ENCODE assay signal across 8 mouse cellular contexts in genomic region chr11:87426450-87427250, GRCm38 (mm10). TPM values are rescaled to one million over a fixed set of nuclear protein-coding genes. Genes with fewer than 3 reads are reported as not detected.
DNase-seq lines count a peak whose midpoint lies in the region; ATAC-seq and TF ChIP-seq lines count a peak whose summit lies in the region.
"Not testable (repeated sequence)": the region's sequence is repeated elsewhere in the genome, so short reads cannot be mapped to it uniquely, and the experiment has no call there.

No protein-coding gene starts in this region.

- not testable (repeated sequence) for H3K4me1 ChIP-seq in hindbrain, postnatal 0 days (ENCODE audit: insufficient read depth, low read length)

- H3K27ac ChIP-seq in gastrocnemius, adult 2 months = peak overlapping the region; percentile 92
- peak overlapping the region; percentile 67 for H3K27ac ChIP-seq in hindbrain, postnatal 0 days

- not testable (repeated sequence) for H3K36me3 ChIP-seq in hindbrain, postnatal 0 days (ENCODE audit: insufficient read depth, low read length)

- peak; percentile 92 for DNase-seq in ZHBTc4 (ENCODE audit: low read depth, low spot score)
- DNase-seq in gastrocnemius, adult 2 months = peak; percentile 85
- DNase-seq in hindbrain, postnatal 0 days (ENCODE audit: low spot score) = peak; percentile 94
- DNase-seq in left cerebral cortex, adult 18-20 months (ENCODE audit: low spot score in 2 of 2) = peak; percentile 67 to 71
- peak; percentile 85 to 89 for DNase-seq in lung, postnatal 4 days
- peak; percentile 98 for DNase-seq in retina, postnatal 1 day
- DNase-seq in thymus, postnatal 4 days = peak; percentile 89

- intact Hi-C loops in gastrocnemius, adult 2 months (cut with DNase I) = loop anchor here (2.0 to 10.0 kb wide), 4 partner anchors 16 to 618 kb away; partner anchors contain the start of gene Srsf1

- not testable (repeated sequence) for TF ChIP-seq CTCF in gastrocnemius, adult 2 months (IDR thresholded peaks at IDR 0.05); hindbrain, postnatal 0 days (IDR thresholded peaks at IDR 0.05; ENCODE audit: low read depth)

- not testable (repeated sequence) for H3K9me3 ChIP-seq in hindbrain, postnatal 0 days (ENCODE audit: low read length)

- peak overlapping the region; percentile 67 for H3K4me3 ChIP-seq in gastrocnemius, adult 2 months
- peak overlapping the region; percentile 34 for H3K4me3 ChIP-seq in hindbrain, postnatal 0 days (ENCODE audit: low read length)

- under 1% methylated on average over 23 of the region's 24 CpGs for WGBS in hindbrain, postnatal 0 days

- peak; percentile 48 for ATAC-seq in common myeloid progenitor, adult 5-6 weeks (replicated peaks; ENCODE audit: low read depth, poor library complexity, severe bottlenecking)
- peak; percentile 92 for ATAC-seq in hindbrain, postnatal 0 days

- peak overlapping the region; percentile 25 for H3K9ac ChIP-seq in hindbrain, postnatal 0 days (replicated peaks; ENCODE audit: low read length)

- H3K27me3 ChIP-seq in hindbrain, postnatal 0 days (ENCODE audit: insufficient read depth, low read length) = not testable (repeated sequence)

- H3K4me2 ChIP-seq in hindbrain, postnatal 0 days (ENCODE audit: low read depth, low read length) = peak overlapping the region; percentile 58

RNA-seq across cellular contexts. Expression of gene Tex14, which starts 21.8 kb away (rescaled TPM):
- total RNA-seq in common myeloid progenitor, adult 5-6 weeks (2017) = 0.27 and 1.0 TPM in 2 replicates
- total RNA-seq in gastrocnemius, adult 2 months (2021) = not detected
- 0.47 and 0.73 TPM in 2 replicates for total RNA-seq in hindbrain, postnatal 0 days (2014; rRNA removed)
- 2.6 and 3.4 TPM in 2 replicates for polyA plus RNA-seq in hindbrain, postnatal 0 days (2015; fragmentation: Nextera tagmentation; extraction: Ambion mirVana)
- under 1 TPM; 0.14 to 0.30 TPM for total RNA-seq in left cerebral cortex, adult 18-20 months (2021)

RNA-seq across cellular contexts. Expression of gene Rad51c, which starts 21.9 kb away (rescaled TPM):
- total RNA-seq in common myeloid progenitor, adult 5-6 weeks (2017) = 3.4 and 5.2 TPM in 2 replicates
- under 1 TPM; 0.26 to 0.45 TPM for total RNA-seq in gastrocnemius, adult 2 months (2021)
- total RNA-seq in hindbrain, postnatal 0 days (2014; rRNA removed) = 3.5 and 3.7 TPM in 2 replicates
- 2.0 and 4.2 TPM in 2 replicates for polyA plus RNA-seq in hindbrain, postnatal 0 days (2015; fragmentation: Nextera tagmentation; extraction: Ambion mirVana)
- total RNA-seq in left cerebral cortex, adult 18-20 months (2021) = 1 to 10 TPM; 3.1 to 4.2 TPM

Comparison
In these comparisons a context has a peak if more than half of its experiments do, and no peak if none do; other contexts are left out.
1. Peak in every context shown above with its lines: DNase-seq, ATAC-seq, H3K4me3 ChIP-seq and H3K27ac ChIP-seq.